Mouse (Mus musculus) CH12.LX (cell line): ENCODE data around the gene Gm27027. TPM values are rescaled to one million over a fixed set of nuclear protein-coding genes. Genes with fewer than 3 reads are reported as not detected.

Experiments
- DNase-seq: peaks from one replicate; pipeline ENCODE4 v3.0.0-alpha.2; 2013; ENCODE audit errors: extremely low read depth
- H3K27ac ChIP-seq: 2 replicates; pipeline ENCODE4 v1.5.1; 2012; ENCODE audit warnings: low read depth, mild to moderate bottlenecking, control low read depth, moderate library complexity; ENCODE audit not compliant: insufficient read depth
- H3K27me3 ChIP-seq: replicated peaks from 2 replicates; pipeline ENCODE3; 2012; ENCODE audit warnings: inconsistent platforms
- H3K36me3 ChIP-seq, 2 experiments: replicated peaks in 1 of 2; 2 replicates each; pipeline versions ENCODE3 to v1.6.1; 2012; ENCODE audit warnings: inconsistent platforms in 1 of 2, low read length in 1 of 2, mild to moderate bottlenecking in 1 of 2, mixed read lengths in 1 of 2, moderate library complexity in 1 of 2; ENCODE audit not compliant: control insufficient read depth in 1 of 2, insufficient read depth in 1 of 2
- H3K4me1 ChIP-seq, 2 experiments: 2 replicates each; pipeline ENCODE4 v1.6.1; 2012; ENCODE audit warnings: inconsistent platforms in 1 of 2, moderate library complexity in 1 of 2; ENCODE audit not compliant: insufficient read depth in 2 of 2, control insufficient read depth in 1 of 2
- H3K4me2 ChIP-seq: 2 replicates; pipeline ENCODE4 v1.6.1; 2012; ENCODE audit warnings: low read depth, mild to moderate bottlenecking, control low read depth; ENCODE audit not compliant: poor library complexity, insufficient read depth, severe bottlenecking
- H3K4me3 ChIP-seq, 3 experiments: fragments of 150-350 bp in 1 of 3; sonication (generic) in 1 of 3; replicated peaks in 1 of 3; 2 replicates each; pipeline versions ENCODE3 to v1.5.1; 2011 to 2012; ENCODE audit warnings: low read depth in 2 of 3, low read length in 2 of 3, mild to moderate bottlenecking in 2 of 3, moderate library complexity in 2 of 3, control low read depth in 1 of 3, improper control_type of control experiment in 1 of 3, inconsistent platforms in 1 of 3, mixed read lengths in 1 of 3; ENCODE audit not compliant: poor library complexity in 1 of 3
- H3K79me2 ChIP-seq: replicated peaks from 2 replicates; pipeline ENCODE4 v1.6.1; 2012; ENCODE audit warnings: mild to moderate bottlenecking, moderate library complexity; ENCODE audit not compliant: control insufficient read depth, poor library complexity, insufficient read depth, severe bottlenecking; ENCODE audit errors: extremely low read depth
- H3K9ac ChIP-seq: 2 replicates; pipeline ENCODE4 v1.6.1; 2012; ENCODE audit warnings: low read depth, mild to moderate bottlenecking, control low read depth, moderate library complexity; ENCODE audit not compliant: insufficient read depth
- H3K9me3 ChIP-seq: replicated peaks from 2 replicates; pipeline ENCODE3; 2012; ENCODE audit warnings: low read length, inconsistent platforms, mixed read lengths
- CHD1 ChIP-seq: IDR thresholded peaks from 2 replicates; pipeline ENCODE4 v1.6.1; 2012; ENCODE audit warnings: low read depth, low read length, improper control_type of control experiment, inconsistent platforms
- CTCF ChIP-seq, 2 experiments: IDR thresholded peaks in 1 of 2; conservative IDR thresholded peaks in 1 of 2; 2 replicates each; pipeline ENCODE4 v1.5.1; 2011 to 2012; ENCODE audit warnings: low read depth in 2 of 2, low read length in 2 of 2, improper control_type of control experiment in 1 of 2, inconsistent platforms in 1 of 2, mild to moderate bottlenecking in 1 of 2, moderate library complexity in 1 of 2
- ETS1 ChIP-seq: conservative IDR thresholded peaks from 2 replicates; pipeline ENCODE4 v1.6.1; 2012; ENCODE audit warnings: low read depth, mild to moderate bottlenecking, inconsistent platforms, low read length, improper control_type of control experiment, moderate library complexity
- GABPA ChIP-seq: IDR thresholded peaks from 2 replicates; pipeline ENCODE4 v1.6.1; 2012; ENCODE audit warnings: low read depth, low read length, improper control_type of control experiment, inconsistent platforms; ENCODE audit not compliant: insufficient replicate concordance
- IRF4 ChIP-seq: IDR thresholded peaks from 2 replicates; pipeline ENCODE4 v1.6.1; 2014; ENCODE audit warnings: low read depth, mild to moderate bottlenecking, inconsistent platforms, low read length, improper control_type of control experiment
- JUN ChIP-seq: IDR thresholded peaks from 2 replicates; pipeline ENCODE4 v1.6.1; 2011; ENCODE audit warnings: low read depth, mild to moderate bottlenecking, low read length, improper control_type of control experiment, moderate library complexity; ENCODE audit not compliant: insufficient read depth
- JUND ChIP-seq: conservative IDR thresholded peaks from 2 replicates; pipeline ENCODE4 v1.6.1; 2011; ENCODE audit warnings: low read depth, low read length, improper control_type of control experiment
- KAT2A ChIP-seq: IDR thresholded peaks from 2 replicates; pipeline ENCODE4 v1.6.1; 2012; ENCODE audit warnings: low read length, improper control_type of control experiment, inconsistent platforms; ENCODE audit not compliant: insufficient replicate concordance
- MAX ChIP-seq: IDR thresholded peaks from 2 replicates; pipeline ENCODE4 v1.6.1; 2011; ENCODE audit warnings: low read length, improper control_type of control experiment
- MAZ ChIP-seq: IDR thresholded peaks from 2 replicates; pipeline ENCODE4 v1.6.1; 2012; ENCODE audit warnings: low read depth, mild to moderate bottlenecking, inconsistent platforms, low read length, improper control_type of control experiment, moderate library complexity
- MEF2A ChIP-seq: IDR thresholded peaks from 2 replicates; pipeline ENCODE4 v1.6.1; 2014; ENCODE audit warnings: low read depth, mild to moderate bottlenecking, inconsistent platforms, low read length, improper control_type of control experiment, borderline replicate concordance
- MXI1 ChIP-seq: IDR thresholded peaks from 2 replicates; pipeline ENCODE4 v1.6.1; 2011; ENCODE audit warnings: mild to moderate bottlenecking, low read depth, low read length, improper control_type of control experiment
- NELFE ChIP-seq: IDR thresholded peaks from 2 replicates; pipeline ENCODE4 v1.6.1; 2011; ENCODE audit warnings: low read depth, low read length, improper control_type of control experiment
- PAX5 ChIP-seq: IDR thresholded peaks from 2 replicates; pipeline ENCODE4 v1.6.1; 2012; ENCODE audit warnings: low read length, inconsistent platforms, mixed read lengths
- RAD21 ChIP-seq: IDR thresholded peaks from 2 replicates; pipeline ENCODE4 v1.6.1; 2011; ENCODE audit warnings: low read depth, mild to moderate bottlenecking, low read length, improper control_type of control experiment, moderate library complexity
- RCOR1 ChIP-seq: conservative IDR thresholded peaks from 2 replicates; pipeline ENCODE4 v1.6.1; 2012; ENCODE audit warnings: low read depth, mild to moderate bottlenecking, inconsistent platforms, low read length, improper control_type of control experiment
- SIN3A ChIP-seq: IDR thresholded peaks from 2 replicates; pipeline ENCODE4 v1.6.1; 2012; ENCODE audit warnings: low read length, improper control_type of control experiment, inconsistent platforms
- SMC3 ChIP-seq: IDR thresholded peaks from 2 replicates; pipeline ENCODE4 v1.6.1; 2011; ENCODE audit warnings: low read depth, low read length, improper control_type of control experiment
- TBP ChIP-seq: conservative IDR thresholded peaks from 2 replicates; pipeline ENCODE4 v1.6.1; 2011; ENCODE audit warnings: low read depth, low read length, improper control_type of control experiment
- TCF12 ChIP-seq: IDR thresholded peaks from 2 replicates; pipeline ENCODE4 v1.6.1; 2014; ENCODE audit warnings: low read depth, mild to moderate bottlenecking, inconsistent platforms, low read length, improper control_type of control experiment
- UBTF ChIP-seq: IDR thresholded peaks from 2 replicates; pipeline ENCODE4 v1.6.1; 2012; ENCODE audit warnings: low read depth, mild to moderate bottlenecking, inconsistent platforms, low read length, improper control_type of control experiment, moderate library complexity
- USF2 ChIP-seq: conservative IDR thresholded peaks from 2 replicates; pipeline ENCODE4 v1.6.1; 2011; ENCODE audit warnings: low read depth, low read length, improper control_type of control experiment
- ZKSCAN1 ChIP-seq: IDR thresholded peaks from 2 replicates; pipeline ENCODE4 v1.6.1; 2012; ENCODE audit warnings: low read depth, inconsistent platforms, low read length, improper control_type of control experiment, borderline replicate concordance
- ZMIZ1 ChIP-seq: IDR thresholded peaks from 2 replicates; pipeline ENCODE4 v1.6.1; 2012; ENCODE audit warnings: low read depth, mild to moderate bottlenecking, inconsistent platforms, low read length, improper control_type of control experiment
- ZNF384 ChIP-seq: IDR thresholded peaks from 2 replicates; pipeline ENCODE4 v1.6.1; 2012; ENCODE audit warnings: low read depth, low read length, improper control_type of control experiment, inconsistent platforms
- dilution Hi-C: fragments of 300-500 bp; cut with MboI; formaldehyde crosslinking; loops from 2 replicates; pipeline ENCODE4 v1.14.3; 2020; ENCODE audit warnings: low sequenced_read_pairs; ENCODE audit not compliant: extremely low pct_unique_long_range_greater_than_20kb, extremely low pct_ligation_motif_present
- in situ Hi-C: fragments of 300-500 bp; cut with MboI; formaldehyde crosslinking; loops from 3 replicates; pipeline ENCODE4 v1.14.3; 2019; ENCODE audit warnings: low sequenced_read_pairs, low pct_ligation_motif_present, low pct_unique_long_range_greater_than_20kb, mixed read lengths
- polyA plus RNA-seq: library from polyadenylated mRNA; unstranded; fragments of >175 nt; gene quantifications from 2 replicates; pipeline ENCODE4 v1.2.1, GENCODE M21; 2012; ENCODE audit warnings: low read depth; ENCODE audit not compliant: insufficient read length
- total RNA-seq, 2 experiments: library from RNA; depleted of rRNA; stranded (reverse); fragments of 300-350 nt in 1 of 2; fragments of >200 nt in 1 of 2; gene quantifications; 2 replicates each; pipeline ENCODE4 v1.2.3; 2012 to 2014

The Gm27027 gene
- total and polyA plus RNA-seq, 3 experiments: not detected

DNA sequence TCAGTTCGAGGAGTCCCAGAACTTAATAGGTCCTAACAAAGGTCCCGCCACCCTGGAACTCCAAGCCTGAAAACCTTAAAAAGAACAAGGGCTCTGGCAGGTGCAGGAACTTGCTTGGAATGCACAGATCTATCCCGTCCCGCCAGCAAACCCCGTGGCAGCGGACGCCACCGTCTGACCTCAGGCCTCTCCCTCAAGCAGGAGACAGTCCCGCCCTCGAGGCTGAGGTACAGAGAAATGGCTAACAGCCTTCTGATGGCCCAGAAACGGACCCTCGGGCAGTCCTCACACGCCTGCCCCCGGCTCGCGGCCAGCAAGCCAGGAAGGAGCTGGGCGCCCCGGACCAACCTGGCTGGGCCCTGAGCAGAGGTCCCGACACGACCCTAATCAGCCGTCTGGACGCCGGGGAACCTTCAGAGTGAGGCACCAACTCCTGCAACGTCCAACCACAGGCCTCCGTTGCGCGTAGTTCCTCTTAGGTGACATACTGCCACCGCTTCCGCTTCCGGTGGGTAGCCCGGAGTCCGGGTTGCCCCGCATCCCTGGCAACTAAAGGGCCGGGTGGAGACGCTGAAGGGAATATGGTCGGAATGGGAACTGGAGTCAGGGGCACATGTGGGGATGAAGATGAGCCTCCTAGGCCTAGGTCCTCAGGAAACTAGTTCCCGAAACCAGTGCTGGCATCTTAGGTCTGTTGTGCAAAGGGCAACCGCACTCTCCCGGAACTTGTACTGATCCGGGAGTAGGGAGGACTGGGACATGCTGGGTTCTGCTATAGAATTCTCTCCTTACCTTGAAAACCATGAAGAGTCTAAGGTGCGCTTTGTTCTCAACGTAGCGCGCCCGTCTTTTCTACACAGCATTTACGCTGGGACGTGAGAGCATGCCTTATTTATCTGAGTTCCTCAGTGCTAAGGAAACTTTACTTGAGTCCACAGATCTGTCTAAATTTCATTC is 14.5 kb upstream of the Gm27027 start, which contains the start of gene Alkbh3 (continued):
- TF ChIP-seq KAT2A: peak; percentile 87; the same call in 1 of the 2 replicates
- TF ChIP-seq SMC3: no peak
- no peak for TF ChIP-seq CTCF (conservative IDR thresholded peaks at IDR 0.05 in 1 of 2, IDR thresholded peaks at IDR 0.05 in 1 of 2; ENCODE audit: low read depth in 2 of 2, low read length in 2 of 2)
- TF ChIP-seq CHD1: no peak
- no peak; the same call in 1 of the 2 replicates for TF ChIP-seq MAX
- TF ChIP-seq RCOR1: no peak
- peak; percentile 53; the same call in 1 of the 2 replicates for TF ChIP-seq NELFE
- no peak for TF ChIP-seq MAZ
- TF ChIP-seq MXI1: peak; percentile 55; the same call in 1 of the 2 replicates
- peak; percentile 11; the same call in 1 of the 2 replicates for TF ChIP-seq GABPA
- peak; percentile 92 for TF ChIP-seq TCF12
- no peak for TF ChIP-seq USF2
- TF ChIP-seq ZMIZ1: no peak; the same call in 1 of the 2 replicates
- TF ChIP-seq PAX5: no peak

DNA sequence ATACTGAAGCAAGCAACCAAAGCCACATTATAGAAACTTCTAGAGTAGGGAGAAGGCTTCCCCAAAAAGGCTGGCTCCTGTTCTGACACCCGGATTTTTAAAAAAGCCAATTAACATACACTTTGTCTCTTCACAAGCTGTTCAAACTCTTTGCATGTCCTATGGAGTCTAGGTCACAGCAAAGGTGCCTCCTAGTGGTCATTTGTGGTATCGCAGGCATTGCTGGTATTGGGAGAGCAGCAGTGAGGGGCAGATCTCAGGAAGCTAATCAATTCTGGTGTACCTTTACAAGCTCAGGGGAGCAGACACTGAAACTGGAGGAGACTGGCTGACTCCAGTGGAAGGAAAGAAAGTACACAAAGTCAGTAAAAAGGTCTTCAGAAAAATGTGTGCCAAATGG is 6.2 kb upstream of the Gm27027 start:
- Histone ChIP-seq H3K36me3 (peaks cover 68 to 94% of the 10 kb centered on the region in 2 experiments), H3K4me2 (no peak overlapping the region), H3K4me1 (no peaks in the 10 kb centered on the region)
- TF ChIP-seq RAD21 (peak; percentile 74), SIN3A (no peak), CTCF (conservative IDR thresholded peaks at IDR 0.05 in 1 of 2, IDR thresholded peaks at IDR 0.05 in 1 of 2; ENCODE audit: low read depth in 2 of 2, low read length in 2 of 2) (peak; percentile 90 to 97), SMC3 (peak; percentile 88)
- TF ChIP-seq, all 38 proteins: peak for 3
- Histone ChIP-seq H3K79me2 (no peaks in the 10 kb centered on the region), H3K9ac (no peak overlapping the region), H3K27me3 (no peaks in the 10 kb centered on the region), H3K9me3 (no peaks in the 10 kb centered on the region), H3K27ac (no peak overlapping the region), H3K4me3 (no peak overlapping the region)
- in situ Hi-C loops: no loop called here
- dilution Hi-C loops: no loop called here
- DNase-seq: peak; percentile 83

DNA sequence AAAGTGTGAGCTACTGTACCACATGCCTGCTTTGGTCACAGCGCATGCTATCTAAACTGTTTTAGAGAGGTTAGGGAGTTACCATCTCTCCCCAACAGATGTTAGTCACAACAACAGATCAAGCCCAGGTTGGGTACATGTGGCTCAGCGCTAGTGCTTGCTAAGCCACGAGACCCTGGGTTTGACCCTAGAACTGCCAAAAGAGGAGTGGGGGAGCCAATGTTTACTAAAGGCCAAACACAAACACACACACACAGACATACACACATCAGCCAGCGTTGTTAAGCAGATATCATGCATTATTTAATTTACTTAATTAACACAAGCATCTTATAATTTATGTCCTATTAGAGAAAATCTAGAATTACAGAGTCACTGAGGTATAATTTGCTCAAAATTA is 5.8 kb upstream of the Gm27027 start:
- DNase-seq: no peak
- in situ Hi-C loops: no loop called here
- Histone ChIP-seq H3K9ac (no peak overlapping the region), H3K27me3 (no peaks in the 10 kb centered on the region), H3K4me3 (no peak overlapping the region), H3K27ac (no peak overlapping the region), H3K79me2 (no peaks in the 10 kb centered on the region), H3K36me3 (peaks cover 65 to 94% of the 10 kb centered on the region in 2 experiments), H3K9me3 (no peaks in the 10 kb centered on the region), H3K4me2 (no peak overlapping the region), H3K4me1 (no peaks in the 10 kb centered on the region)
- TF ChIP-seq MAX: no peak
- TF ChIP-seq JUN: no peak
- TF ChIP-seq ZKSCAN1: no peak
- no peak for TF ChIP-seq UBTF
- TF ChIP-seq MAZ: no peak
- no peak for TF ChIP-seq JUND
- no peak for TF ChIP-seq TBP
- no peak for TF ChIP-seq IRF4
- no peak for TF ChIP-seq ETS1
- no peak for TF ChIP-seq ZNF384
- no peak for TF ChIP-seq MEF2A
- no peak for TF ChIP-seq CHD1
- dilution Hi-C loops: no loop called here
